Mouse (Mus musculus): ENCODE measurements around the gene Arhgef3. TPM values are rescaled to one million over a fixed set of nuclear protein-coding genes. Genes with fewer than 3 reads are reported as not detected.
A peak's percentile ranks its signal among the peaks of the same experiment; 100 is the strongest.

Arhgef3 gene
- polyA plus RNA-seq, 1 experiment from 2014 or later, result 18.5 TPM

DNA sequence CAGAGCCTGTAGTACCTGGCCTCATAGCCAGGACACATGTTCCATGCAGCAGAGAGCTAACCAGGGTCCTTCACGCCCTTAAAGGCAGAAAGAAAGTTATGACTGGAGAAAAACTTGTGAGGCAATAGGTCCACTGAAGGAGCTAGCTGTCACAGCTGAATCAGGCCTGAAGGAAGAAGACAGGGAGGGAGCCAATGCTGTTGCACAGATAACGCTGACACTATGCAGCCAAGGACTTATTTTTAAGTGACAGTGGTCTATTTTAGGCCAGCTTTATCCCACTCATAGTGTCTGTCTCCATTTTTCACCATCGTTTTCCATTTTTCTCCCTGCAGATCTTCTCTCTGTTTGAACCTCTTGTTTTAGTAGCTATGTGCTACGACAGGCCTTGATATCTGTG, 207.3 kb downstream of the Arhgef3 start:
- no peak overlapping the region for H3K4me3 ChIP-seq (ENCODE audit: low read length)
- WGBS, result 47% methylated on average over 4 of the region's 4 CpGs

GRCm38 (mm10) chr14:27324689-27325088, 210.0 kb downstream of the Arhgef3 start:
- Histone ChIP-seq H3K4me1 (ENCODE audit: control insufficient read depth, insufficient read depth, low read length) (peaks cover 2% of the 10 kb centered on the region; the same call in 1 of the 2 replicates), H3K36me3 (ENCODE audit: control insufficient read depth, insufficient read depth) (no peaks in the 10 kb centered on the region), H3K27me3 (ENCODE audit: control insufficient read depth, insufficient read depth, low read length) (no peaks in the 10 kb centered on the region), H3K9ac (ENCODE audit: low read length) (no peak overlapping the region), H3K4me2 (ENCODE audit: low read depth, low read length) (no peak overlapping the region), H3K27ac (ENCODE audit: low read length) (no peak overlapping the region), H3K4me3 (ENCODE audit: low read length) (no peak overlapping the region), H3K9me3 (replicated peaks; ENCODE audit: control insufficient read depth, low read length) (0 out of 2 replicates have a peak, but pooled peaks cover 3% of the 10 kb centered on the region)
- WGBS, result 65% methylated on average over 7 of the region's 7 CpGs
- no peak for ATAC-seq (replicated peaks; ENCODE audit: extremely low read depth, insufficient read depth, low FRiP score)

More for the DNA sequence above, 207.3 kb downstream of the Arhgef3 start:
- no peak for ATAC-seq (replicated peaks; ENCODE audit: extremely low read depth, insufficient read depth, low FRiP score)
- Histone ChIP-seq H3K4me1 (ENCODE audit: control insufficient read depth, insufficient read depth, low read length) (peaks cover 14% of the 10 kb centered on the region), H3K4me2 (ENCODE audit: low read depth, low read length) (no peak overlapping the region), H3K27ac (ENCODE audit: low read length) (no peak overlapping the region), H3K9ac (ENCODE audit: low read length) (no peak overlapping the region), H3K9me3 (replicated peaks; ENCODE audit: control insufficient read depth, low read length) (0 out of 2 replicates have a peak, but pooled peaks cover 3% of the 10 kb centered on the region), H3K36me3 (ENCODE audit: control insufficient read depth, insufficient read depth) (no peaks in the 10 kb centered on the region), H3K27me3 (ENCODE audit: control insufficient read depth, insufficient read depth, low read length) (no peaks in the 10 kb centered on the region)

- Histone ChIP-seq H3K36me3 (ENCODE audit: control insufficient read depth, insufficient read depth) (no peaks in the 10 kb centered on the region), H3K9me3 (replicated peaks; ENCODE audit: control insufficient read depth, low read length) (0 out of 2 replicates have a peak, but pooled peaks cover 3% of the 10 kb centered on the region), H3K9ac (ENCODE audit: low read length) (no peak overlapping the region), H3K27me3 (ENCODE audit: control insufficient read depth, insufficient read depth, low read length) (no peaks in the 10 kb centered on the region), H3K4me2 (ENCODE audit: low read depth, low read length) (no peak overlapping the region), H3K4me1 (ENCODE audit: control insufficient read depth, insufficient read depth, low read length) (peaks cover 2% of the 10 kb centered on the region; the same call in 1 of the 2 replicates), H3K4me3 (ENCODE audit: low read length) (no peak overlapping the region), H3K27ac (ENCODE audit: low read length) (no peak overlapping the region)
- 68% methylated on average over 6 of the region's 6 CpGs for WGBS
- no peak for ATAC-seq (replicated peaks; ENCODE audit: extremely low read depth, insufficient read depth, low FRiP score)
Observed at GRCm38 (mm10) chr14:27325537-27325936, 210.8 kb downstream of the Arhgef3 start.

DNA sequence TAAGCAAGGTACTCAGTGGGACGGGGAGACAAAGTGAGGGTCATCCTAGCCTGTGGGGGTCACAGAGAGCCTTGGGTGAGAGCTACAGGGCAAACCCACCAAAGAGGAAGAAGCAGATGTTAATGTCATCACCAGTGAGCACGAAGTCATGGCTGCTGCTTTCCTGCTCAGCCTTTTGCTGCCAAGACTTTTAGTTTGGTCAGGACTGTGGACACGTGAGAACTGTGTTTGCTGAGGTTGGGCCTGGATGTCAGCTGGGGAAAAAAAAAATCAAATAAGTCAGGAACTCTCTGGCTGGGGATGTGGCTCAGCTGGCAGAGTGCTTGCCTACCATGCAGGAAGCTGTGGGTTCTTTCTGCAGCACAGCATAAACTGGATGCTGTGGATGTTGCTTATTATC, 213.2 kb downstream of the Arhgef3 start:
- no peak for ATAC-seq (replicated peaks; ENCODE audit: extremely low read depth, insufficient read depth, low FRiP score)
- 0 out of 2 replicates have a peak, but pooled peaks cover 3% of the 10 kb centered on the region for H3K9me3 ChIP-seq (replicated peaks; ENCODE audit: control insufficient read depth, low read length)
- H3K27me3 ChIP-seq (ENCODE audit: control insufficient read depth, insufficient read depth, low read length), result no peaks in the 10 kb centered on the region
- peaks cover 5% of the 10 kb centered on the region; the same call in 1 of the 2 replicates for H3K4me1 ChIP-seq (ENCODE audit: control insufficient read depth, insufficient read depth, low read length)
- no peaks in the 10 kb centered on the region for H3K36me3 ChIP-seq (ENCODE audit: control insufficient read depth, insufficient read depth)
- H3K27ac ChIP-seq (ENCODE audit: low read length), result no peak overlapping the region
- no peak overlapping the region for H3K4me2 ChIP-seq (ENCODE audit: low read depth, low read length)
- no peak overlapping the region for H3K4me3 ChIP-seq (ENCODE audit: low read length)
- WGBS, result 54% methylated on average over 3 of the region's 3 CpGs
- no peak overlapping the region for H3K9ac ChIP-seq (ENCODE audit: low read length)

DNA sequence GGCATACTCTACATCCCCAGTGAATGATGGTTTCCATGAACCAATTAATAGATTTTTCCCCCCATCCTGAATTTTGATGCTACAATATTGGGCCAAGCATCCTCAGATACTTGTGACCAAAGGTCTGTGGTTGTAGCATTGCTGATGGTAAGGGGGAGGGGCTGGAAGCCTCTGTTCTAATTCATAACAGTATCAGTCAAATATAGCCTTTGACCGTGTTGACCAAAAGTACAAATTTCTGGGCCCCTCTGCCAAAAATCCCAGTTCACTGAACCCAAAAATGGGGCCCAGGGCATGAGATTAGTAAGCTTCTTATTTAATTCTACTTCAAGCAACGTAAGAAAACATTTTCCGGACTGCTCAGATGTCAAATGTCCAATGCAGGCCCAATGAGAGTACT, 214.3 kb downstream of the Arhgef3 start:
- H3K4me3 ChIP-seq (ENCODE audit: low read length), result no peak overlapping the region
- no peak overlapping the region for H3K27ac ChIP-seq (ENCODE audit: low read length)
- ATAC-seq (replicated peaks; ENCODE audit: extremely low read depth, insufficient read depth, low FRiP score), result no peak
- no peak overlapping the region for H3K4me2 ChIP-seq (ENCODE audit: low read depth, low read length)
- H3K36me3 ChIP-seq (ENCODE audit: control insufficient read depth, insufficient read depth), result no peaks in the 10 kb centered on the region
- no peaks in the 10 kb centered on the region for H3K9me3 ChIP-seq (replicated peaks; ENCODE audit: control insufficient read depth, low read length)
- H3K27me3 ChIP-seq (ENCODE audit: control insufficient read depth, insufficient read depth, low read length), result no peaks in the 10 kb centered on the region
- H3K9ac ChIP-seq (ENCODE audit: low read length), result no peak overlapping the region
- 83% methylated on average over 3 of the region's 3 CpGs for WGBS
- peaks cover 5% of the 10 kb centered on the region; the same call in 1 of the 2 replicates for H3K4me1 ChIP-seq (ENCODE audit: control insufficient read depth, insufficient read depth, low read length)

DNA sequence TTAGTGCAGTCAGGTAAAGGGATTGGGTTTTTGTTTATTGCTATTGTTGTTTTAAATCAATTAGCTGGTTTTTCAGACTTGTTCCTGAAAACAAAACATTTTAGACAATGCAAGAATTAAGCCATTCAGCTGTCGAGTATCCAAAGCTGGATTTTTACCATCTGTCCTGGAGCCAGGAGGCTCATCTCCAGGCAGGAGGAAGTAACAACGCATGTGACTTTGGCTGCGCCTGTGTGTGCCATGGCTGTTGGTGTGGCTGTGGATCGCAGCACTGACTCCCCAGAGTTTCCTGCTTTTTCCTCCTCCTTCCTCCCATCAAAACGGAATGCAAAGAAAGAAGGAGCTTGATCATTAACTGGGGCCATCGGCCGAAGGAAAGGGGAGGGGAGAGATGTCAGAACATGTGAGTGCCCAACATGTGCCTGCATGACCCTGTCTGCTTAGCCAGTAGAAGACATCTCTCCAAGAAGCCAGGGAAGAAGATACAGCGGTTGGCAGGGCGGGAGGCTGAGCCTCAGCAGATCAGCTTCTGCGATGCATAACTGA, 216.9 kb downstream of the Arhgef3 start:
- ATAC-seq (replicated peaks; ENCODE audit: extremely low read depth, insufficient read depth, low FRiP score), result no peak
- no peak overlapping the region for H3K4me2 ChIP-seq (ENCODE audit: low read depth, low read length)
- H3K4me3 ChIP-seq (ENCODE audit: low read length), result no peak overlapping the region
- no peaks in the 10 kb centered on the region for H3K9me3 ChIP-seq (replicated peaks; ENCODE audit: control insufficient read depth, low read length)
- no peaks in the 10 kb centered on the region for H3K36me3 ChIP-seq (ENCODE audit: control insufficient read depth, insufficient read depth)
- no peak overlapping the region for H3K27ac ChIP-seq (ENCODE audit: low read length)
- 73% methylated on average over 10 of the region's 10 CpGs for WGBS
- no peak overlapping the region for H3K9ac ChIP-seq (ENCODE audit: low read length)
- H3K4me1 ChIP-seq (ENCODE audit: control insufficient read depth, insufficient read depth, low read length), result peaks cover 8% of the 10 kb centered on the region
- no peaks in the 10 kb centered on the region for H3K27me3 ChIP-seq (ENCODE audit: control insufficient read depth, insufficient read depth, low read length)

DNA sequence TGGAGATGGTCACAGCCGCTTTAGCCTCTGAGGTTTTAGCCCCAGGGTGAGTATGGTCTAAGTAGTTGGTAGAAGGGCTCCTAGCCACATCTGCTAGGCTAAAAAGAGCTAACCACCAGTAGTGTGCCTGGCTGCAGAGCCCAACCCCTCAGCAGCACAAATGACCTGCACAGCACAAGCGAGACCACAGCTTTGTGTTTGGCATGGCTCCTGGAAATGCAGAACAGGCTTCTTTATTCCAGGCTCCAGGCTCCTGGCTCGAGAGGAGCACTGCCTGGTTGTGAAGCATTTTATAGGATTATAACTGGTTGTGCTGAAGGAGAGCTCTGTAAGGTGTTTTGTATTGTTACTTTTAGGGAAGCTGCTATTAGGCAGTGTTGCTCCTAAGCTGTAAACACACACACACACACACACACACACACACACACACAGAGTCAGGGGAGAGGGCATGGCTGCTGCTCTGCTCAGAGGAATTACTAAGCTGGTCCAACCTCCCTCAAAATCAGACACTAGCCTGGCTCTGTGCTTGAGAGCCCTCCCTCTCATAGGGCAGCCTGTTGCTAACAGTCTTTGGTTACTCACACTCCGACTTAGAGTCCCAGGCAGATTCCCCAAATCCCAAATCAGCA, 217.8 kb downstream of the Arhgef3 start:
- Histone ChIP-seq H3K9me3 (replicated peaks; ENCODE audit: control insufficient read depth, low read length) (no peaks in the 10 kb centered on the region), H3K27me3 (ENCODE audit: control insufficient read depth, insufficient read depth, low read length) (no peaks in the 10 kb centered on the region), H3K36me3 (ENCODE audit: control insufficient read depth, insufficient read depth) (no peaks in the 10 kb centered on the region), H3K4me2 (ENCODE audit: low read depth, low read length) (no peak overlapping the region), H3K9ac (ENCODE audit: low read length) (no peak overlapping the region), H3K4me3 (ENCODE audit: low read length) (no peak overlapping the region), H3K27ac (ENCODE audit: low read length) (no peak overlapping the region), H3K4me1 (ENCODE audit: control insufficient read depth, insufficient read depth, low read length) (peaks cover 8% of the 10 kb centered on the region)
- 38% methylated on average over 4 of the region's 4 CpGs for whole genome bisulfite sequencing
- ATAC-seq (replicated peaks; ENCODE audit: extremely low read depth, insufficient read depth, low FRiP score), result no peak

DNA sequence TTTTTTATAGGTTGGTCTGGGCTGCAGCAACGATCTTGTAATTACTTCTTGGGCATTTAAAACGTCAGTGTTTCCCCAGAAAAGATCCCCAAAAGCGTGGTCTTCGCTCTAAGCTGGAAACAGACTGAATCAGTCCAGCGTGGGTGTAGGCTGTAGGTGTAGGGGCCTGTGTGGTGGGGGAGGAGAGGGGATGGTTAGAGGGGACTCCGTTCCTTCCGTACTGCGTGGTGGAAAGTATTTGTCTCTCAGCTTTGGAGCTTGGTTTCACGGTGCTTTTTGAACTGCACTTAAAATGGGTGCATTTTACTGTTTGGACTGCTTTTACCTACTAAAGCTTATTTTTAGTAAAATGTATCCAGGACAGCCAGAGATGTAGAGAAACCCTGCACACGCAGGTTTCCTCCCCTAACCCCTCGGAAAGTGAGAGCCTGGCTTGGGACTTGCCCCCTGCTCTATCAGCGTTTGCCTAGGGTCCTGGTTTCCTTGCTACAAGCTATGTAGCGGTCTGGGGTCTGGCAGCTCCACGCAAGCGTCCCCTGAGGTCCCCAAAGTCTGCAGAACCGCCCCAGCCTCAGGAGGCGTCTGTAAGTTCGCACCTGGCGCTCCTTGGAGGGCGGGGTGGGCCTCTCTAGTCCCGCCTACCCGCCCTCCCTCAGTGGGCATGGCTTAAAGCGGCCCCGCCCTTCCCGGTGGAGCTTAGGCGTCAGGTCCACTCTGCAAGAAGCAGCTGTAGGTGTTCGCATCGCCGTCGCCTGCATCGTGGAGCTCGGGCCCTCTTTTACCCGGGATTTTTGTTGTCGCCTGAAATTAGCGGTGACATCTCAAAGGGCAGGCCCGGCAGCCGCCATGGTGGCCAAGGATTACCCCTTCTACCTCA, 220.9 kb downstream of the Arhgef3 start:
- Histone ChIP-seq H3K27me3 (ENCODE audit: control insufficient read depth, insufficient read depth, low read length) (no peaks in the 10 kb centered on the region), H3K4me1 (ENCODE audit: control insufficient read depth, insufficient read depth, low read length) (peaks cover 12% of the 10 kb centered on the region), H3K9ac (ENCODE audit: low read length) (peak overlapping the region; percentile 77), H3K4me2 (ENCODE audit: low read depth, low read length) (peak overlapping the region; percentile 95), H3K9me3 (replicated peaks; ENCODE audit: control insufficient read depth, low read length) (no peaks in the 10 kb centered on the region), H3K4me3 (ENCODE audit: low read length) (peak overlapping the region; percentile 69), H3K27ac (ENCODE audit: low read length) (no peak overlapping the region), H3K36me3 (ENCODE audit: control insufficient read depth, insufficient read depth) (no peaks in the 10 kb centered on the region)
- WGBS, result 3% methylated on average over 37 of the region's 37 CpGs
- peak; percentile 92 for ATAC-seq (replicated peaks; ENCODE audit: extremely low read depth, insufficient read depth, low FRiP score)

Measured in heart, embryonic 16.5 days (tissue).